Mouse (Mus musculus): ENCODE data around the gene Glipr2. TPM values are rescaled to one million over a fixed set of nuclear protein-coding genes. Genes with fewer than 3 reads are reported as not detected.
A peak's percentile ranks its signal among the peaks of the same experiment; 100 is the strongest.

Glipr2 gene
- 10 to 100 TPM; 10.7 to 14.9 TPM for total RNA-seq (2021)
- long read RNA-seq, experiment 1, transcript Glipr2-201 (5 exons, 2,320 nt): major isoform, 16 of 20 reads
- long read RNA-seq, experiment 1, partial matches to known transcripts: 4 of 20 reads
- long read RNA-seq, experiment 1, other reads (novel, unspliced or antisense): 0 of 20 reads
- long read RNA-seq, experiment 2, transcript Glipr2-201 (5 exons, 2,320 nt): major isoform, 7 of 9 reads
- long read RNA-seq, experiment 2, partial matches to known transcripts: 0 of 9 reads
- long read RNA-seq, experiment 2, other reads (novel, unspliced or antisense): 2 of 9 reads

- DNase-seq: peak; percentile 88
Observed at GRCm38 (mm10) chr4:43957292-43957845, at the start of gene Glipr2. TSS of gene Glipr2 (plus strand) at chr4:43957401.

DNA sequence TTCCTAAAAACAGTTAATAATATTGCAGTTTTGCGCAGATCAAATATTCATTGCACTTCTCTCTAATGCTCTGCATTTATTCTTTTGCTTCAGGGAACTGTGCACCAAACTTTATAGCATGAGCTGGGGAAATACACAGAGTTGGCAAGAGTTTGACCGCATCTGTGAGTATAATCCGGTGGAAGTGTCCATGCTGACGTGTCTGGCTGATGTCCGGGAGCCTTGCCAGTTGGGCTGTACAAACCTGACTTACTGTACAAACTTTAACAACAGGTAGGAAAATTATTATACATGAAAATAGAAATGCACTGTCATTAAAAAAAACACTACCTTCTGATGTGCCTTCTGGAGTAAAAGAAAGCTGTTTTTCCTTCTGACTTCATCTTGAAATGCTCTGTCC lies 39.0 kb upstream of the Glipr2 start:
- no peak for DNase-seq

GRCm38 (mm10) chr4:43920602-43921001 lies 36.6 kb upstream of the Glipr2 start:
- no peak for DNase-seq

GRCm38 (mm10) chr4:43925125-43925524 lies 32.1 kb upstream of the Glipr2 start:
- DNase-seq: no peak

DNA sequence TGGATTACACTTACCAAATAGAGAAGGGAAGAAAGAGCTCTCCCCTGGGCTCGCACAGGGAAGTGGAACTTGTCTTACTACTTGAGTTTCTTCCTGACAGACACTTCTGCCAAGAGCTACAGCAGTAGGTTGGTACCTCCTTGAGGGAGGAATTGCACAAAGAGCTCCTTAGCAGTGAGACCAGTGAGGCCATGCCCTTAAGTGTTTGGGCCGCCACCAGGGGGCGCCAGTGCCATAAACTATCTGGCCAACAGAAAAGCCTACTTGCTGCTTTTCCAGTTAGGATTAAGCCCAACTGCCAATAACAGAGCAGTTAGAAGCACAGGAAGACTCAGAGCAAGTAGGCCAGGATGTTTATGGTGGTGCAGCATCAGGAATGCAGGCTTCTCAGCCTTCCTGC lies 31.4 kb upstream of the Glipr2 start:
- DNase-seq: peak; percentile 93

- peak; percentile 37 for DNase-seq
Observed at GRCm38 (mm10) chr4:43927826-43928225, 29.4 kb upstream of the Glipr2 start.

GRCm38 (mm10) chr4:43931877-43932276 lies 25.3 kb upstream of the Glipr2 start:
- no peak for DNase-seq

DNA sequence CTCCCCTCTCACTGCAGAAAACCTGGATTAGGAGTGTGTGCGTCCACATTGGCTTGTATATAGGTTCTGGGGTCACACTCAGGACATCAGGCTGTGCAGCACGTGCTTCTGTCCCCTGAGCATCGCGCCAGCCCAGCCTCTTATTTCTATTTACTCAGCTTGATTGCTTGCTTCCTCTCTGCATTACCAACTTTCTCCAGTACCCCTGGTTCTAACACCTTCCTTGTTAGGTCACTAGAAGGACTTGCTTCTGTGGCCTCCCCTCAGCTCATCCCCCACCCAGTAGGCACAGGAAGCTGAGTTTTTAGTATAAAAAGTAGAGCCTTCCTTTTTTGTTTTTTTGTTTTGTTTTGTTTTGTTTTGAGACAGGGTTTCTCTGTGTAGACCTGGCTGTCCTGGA lies 21.0 kb upstream of the Glipr2 start:
- DNase-seq: no peak

DNA sequence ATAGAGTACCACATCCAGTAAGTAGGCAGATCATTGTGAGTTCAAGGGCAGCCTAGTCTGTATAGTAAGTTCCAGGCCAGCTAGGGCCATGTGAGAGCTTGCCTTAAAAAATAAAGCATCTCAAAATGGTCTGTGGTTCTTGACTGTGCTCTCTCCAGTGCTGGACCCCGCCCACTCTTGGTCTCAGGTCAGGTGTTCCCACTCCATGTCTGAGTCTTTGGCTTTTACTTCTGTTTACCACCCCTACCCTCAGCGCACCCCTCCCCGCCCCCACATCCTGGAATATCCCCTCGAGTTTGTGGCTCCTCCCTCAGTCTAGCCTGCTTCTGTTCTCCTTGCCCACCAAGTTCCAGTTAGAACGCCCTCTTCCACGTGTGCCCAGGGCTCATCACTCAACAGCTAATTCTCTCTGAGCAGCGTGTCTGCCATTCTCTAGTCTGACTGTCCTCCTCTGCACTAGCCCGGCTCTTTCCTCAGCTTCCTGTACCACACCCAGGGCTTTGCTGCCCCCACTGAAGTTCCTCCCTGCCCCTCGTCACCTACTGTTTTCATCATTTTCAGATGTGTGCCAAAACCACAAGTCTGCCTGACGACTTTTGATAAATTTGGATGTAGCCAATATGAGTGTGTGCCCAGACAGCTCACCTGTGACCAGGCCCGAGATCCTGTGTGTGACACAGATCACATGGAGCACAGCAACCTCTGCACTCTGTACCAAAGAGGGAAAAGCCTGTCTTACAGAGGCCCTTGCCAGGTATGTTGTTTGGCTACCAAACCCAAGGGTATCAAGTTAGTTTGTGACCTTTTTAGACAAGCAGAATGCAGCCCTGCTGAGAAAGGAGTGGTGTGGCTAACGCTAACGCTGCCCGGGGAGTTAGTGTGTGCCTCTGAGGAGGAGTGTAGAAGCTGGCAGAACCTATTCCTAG lies 20.2 kb upstream of the Glipr2 start:
- DNase-seq: no peak

- DNase-seq: no peak
Observed at GRCm38 (mm10) chr4:43941315-43941714, 15.9 kb upstream of the Glipr2 start.

GRCm38 (mm10) chr4:43942421-43942820 lies 14.8 kb upstream of the Glipr2 start:
- DNase-seq: no peak

DNA sequence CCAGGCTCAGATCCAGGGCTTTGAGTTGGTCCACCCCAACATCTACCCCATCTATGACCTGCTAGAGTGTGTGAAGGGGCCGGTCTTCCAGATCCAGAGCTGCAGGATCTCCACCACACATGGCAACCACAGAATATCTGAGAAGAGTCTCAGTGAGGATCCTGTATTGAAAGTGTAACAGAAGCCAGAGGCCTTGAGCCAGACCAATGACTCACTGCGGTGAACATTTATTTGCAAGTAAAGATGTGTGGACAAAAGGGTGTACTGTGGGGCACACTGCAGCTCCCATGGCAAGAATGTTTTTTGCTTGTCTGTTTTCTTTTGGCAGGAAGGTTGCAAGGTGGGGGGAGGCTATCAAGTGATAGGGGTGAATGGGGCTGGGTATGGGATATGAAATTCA lies 9.6 kb upstream of the Glipr2 start:
- peak; percentile 23 for DNase-seq

GRCm38 (mm10) chr4:43957846-43958461 lies 753 bp downstream of the Glipr2 start:
- peak; percentile 63 for DNase-seq

GRCm38 (mm10) chr4:43959523-43960179 lies 2.5 kb downstream of the Glipr2 start:
- DNase-seq: no peak

- no peak for DNase-seq
Observed at GRCm38 (mm10) chr4:43960207-43960606, 3.0 kb downstream of the Glipr2 start.

DNA sequence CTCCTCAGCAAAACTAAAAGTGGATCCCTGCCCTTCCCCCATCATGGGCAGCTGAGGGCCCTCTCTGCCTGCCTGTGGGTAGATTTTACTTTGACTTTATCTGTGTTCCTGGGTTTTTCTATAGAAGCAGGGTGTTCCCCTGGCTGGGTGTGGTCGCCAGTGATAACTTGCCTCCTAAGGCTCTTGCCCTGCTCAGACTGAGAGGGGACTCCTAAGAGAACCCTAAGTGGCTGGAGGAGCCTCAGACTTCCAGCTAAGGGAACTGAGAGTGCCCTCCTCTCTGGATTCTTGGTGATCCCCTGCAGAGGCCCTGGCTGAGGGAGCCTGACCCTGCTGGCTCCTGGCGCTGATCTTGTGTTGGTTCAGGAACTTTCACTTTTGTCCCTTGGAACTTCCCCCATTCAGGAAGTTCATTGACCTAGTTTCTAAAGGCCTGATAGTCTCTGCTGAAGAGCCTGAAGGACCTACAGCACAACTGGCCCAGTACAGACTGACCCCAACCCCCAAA lies 7.2 kb downstream of the Glipr2 start:
- DNase-seq: peak; percentile 51

GRCm38 (mm10) chr4:43964951-43965684 lies 7.9 kb downstream of the Glipr2 start:
- no peak for DNase-seq

GRCm38 (mm10) chr4:43965856-43966535 lies 8.8 kb downstream of the Glipr2 start:
- no peak for DNase-seq

DNA sequence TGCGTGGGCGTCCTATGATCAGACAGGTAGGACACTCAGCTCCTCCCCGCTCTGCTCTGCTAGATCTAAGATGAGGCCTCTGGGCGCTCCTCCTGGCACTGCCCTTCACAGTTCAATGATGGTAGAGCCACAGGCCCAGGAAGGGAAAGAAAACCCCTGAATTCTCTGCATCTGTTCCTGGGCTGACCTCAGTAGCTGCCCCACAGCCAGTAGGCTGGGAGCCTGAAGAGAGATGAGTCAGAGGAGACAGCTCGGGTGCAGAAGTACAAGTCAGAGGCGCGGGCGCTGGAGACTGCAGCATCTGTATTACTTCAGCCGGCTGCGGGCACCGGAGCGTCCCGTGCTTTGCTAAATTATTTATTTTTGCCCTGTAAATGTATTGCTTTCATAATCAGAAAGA lies 11.4 kb downstream of the Glipr2 start:
- DNase-seq: peak; percentile 82

- DNase-seq: no peak
Observed at GRCm38 (mm10) chr4:43969373-43969772, 12.2 kb downstream of the Glipr2 start.
